Mouse (Mus musculus): ENCODE data around the gene Dcun1d2. TPM values are rescaled to one million over a fixed set of nuclear protein-coding genes. Genes with fewer than 3 reads are reported as not detected.

The Dcun1d2 gene
- polyA plus RNA-seq, 1 experiment from 2014 or later: 33.4 TPM

DNA sequence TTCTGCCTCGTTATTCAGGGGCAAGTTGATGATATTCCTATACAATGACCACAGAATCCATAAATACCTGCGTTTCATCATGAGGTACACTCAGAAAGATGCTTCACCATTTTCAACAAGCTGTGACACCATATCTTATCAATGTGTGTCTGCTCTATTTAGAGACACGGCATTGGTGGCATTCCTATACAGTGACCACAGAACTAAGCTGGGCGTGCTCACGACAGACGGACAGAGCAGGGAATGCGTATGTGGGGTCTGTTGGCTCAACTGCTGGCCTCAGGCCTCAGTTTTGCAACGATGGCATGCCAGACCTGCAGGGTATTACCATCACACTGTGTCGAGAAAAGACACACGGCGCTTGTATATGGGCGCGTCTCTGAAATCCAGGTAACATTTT is 35.1 kb downstream of the Dcun1d2 start:
- 90% methylated on average over 13 of the region's 13 CpGs for WGBS
- Histone ChIP-seq H3K9me3 (no peaks in the 10 kb centered on the region), H3K4me1 (peaks cover 3% of the 10 kb centered on the region; the same call in 1 of the 2 replicates), H3K27ac (no peak overlapping the region), H3K36me3 (peaks cover 18% of the 10 kb centered on the region), H3K9ac (no peak overlapping the region), H3K4me3 (no peak overlapping the region), H3K4me2 (replicated peaks) (no peak overlapping the region), H3K27me3 (no peaks in the 10 kb centered on the region)
- ATAC-seq (ENCODE audit: insufficient number of reproducible peaks, insufficient read depth, low FRiP score, low TSS enrichment): no peak

DNA sequence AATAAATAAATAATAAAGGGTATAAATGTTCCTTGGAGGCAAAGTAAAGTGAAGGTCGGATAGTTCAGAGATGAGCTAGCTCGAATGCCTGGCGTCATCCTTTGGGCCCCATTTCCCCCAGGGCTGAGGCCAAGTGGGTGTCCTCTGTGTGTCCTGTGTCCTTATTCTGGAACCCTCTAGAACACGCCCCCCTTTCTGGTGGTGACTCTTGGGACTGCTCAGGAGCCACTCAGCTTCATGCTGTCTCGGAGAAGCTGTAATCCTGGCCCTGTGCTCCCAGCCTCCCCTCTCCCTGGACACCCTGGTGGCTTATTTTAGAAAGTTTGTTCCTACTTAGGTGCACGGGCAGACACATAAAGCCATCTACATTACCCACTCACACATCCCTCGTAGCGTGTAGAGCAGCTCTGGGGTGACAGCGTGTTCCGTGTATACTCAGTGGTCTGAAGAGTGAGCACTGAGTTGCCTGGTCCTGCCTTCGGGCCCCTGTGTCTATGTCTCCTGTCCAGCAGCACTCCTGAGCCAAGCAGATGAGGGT is 43.5 kb downstream of the Dcun1d2 start:
- no peak for ATAC-seq (ENCODE audit: insufficient number of reproducible peaks, insufficient read depth, low FRiP score, low TSS enrichment)
- no peaks in the 10 kb centered on the region for H3K9me3 ChIP-seq
- H3K4me3 ChIP-seq: no peak overlapping the region
- WGBS: 86% methylated on average over 11 of the region's 11 CpGs
- H3K27ac ChIP-seq: no peak overlapping the region
- no peaks in the 10 kb centered on the region for H3K27me3 ChIP-seq
- no peaks in the 10 kb centered on the region for H3K36me3 ChIP-seq
- no peak overlapping the region for H3K9ac ChIP-seq
- no peaks in the 10 kb centered on the region for H3K4me1 ChIP-seq
- H3K4me2 ChIP-seq (replicated peaks): no peak overlapping the region

DNA sequence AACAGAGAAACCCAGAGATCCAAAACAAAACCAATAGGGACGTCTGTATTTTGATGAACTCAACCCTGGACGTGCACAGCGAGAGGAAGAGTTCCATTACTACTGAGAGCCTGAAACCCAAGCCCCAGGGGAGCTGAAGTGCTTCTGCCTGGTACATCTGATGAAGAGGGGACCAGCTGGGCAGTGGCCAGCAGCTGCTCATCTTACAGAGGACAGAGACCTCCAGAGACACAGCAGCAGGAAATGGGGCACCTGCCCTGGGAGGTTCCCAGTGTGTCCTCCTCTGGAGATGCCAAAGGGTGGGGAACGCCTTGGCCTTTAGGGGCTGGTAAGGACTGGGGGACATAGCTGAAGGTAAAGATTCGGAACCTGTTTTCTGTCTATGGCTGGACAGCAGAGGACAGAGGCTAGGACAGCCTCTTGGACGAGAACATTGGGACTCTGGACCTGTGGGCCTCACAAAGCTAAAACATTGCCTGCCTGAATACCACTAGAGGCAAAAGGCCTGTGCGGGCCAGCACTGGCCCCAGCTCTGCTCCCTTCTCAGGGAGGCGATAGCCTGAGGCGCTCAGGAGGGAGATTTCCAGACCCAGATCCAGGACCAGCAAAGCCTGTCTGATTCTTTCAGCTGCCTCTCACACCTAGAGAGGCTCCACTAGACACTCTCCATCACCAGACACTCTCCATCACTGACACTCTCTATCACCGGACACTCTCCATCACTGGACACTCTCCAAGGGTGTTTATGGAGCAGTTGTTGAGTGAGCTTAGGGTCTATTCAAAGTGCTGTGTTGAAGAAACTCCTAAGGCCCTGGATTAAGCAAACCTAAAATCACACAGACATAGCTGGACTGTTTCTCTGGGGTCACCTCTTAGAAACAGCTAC is 44.7 kb downstream of the Dcun1d2 start:
- H3K4me2 ChIP-seq (replicated peaks): no peak overlapping the region
- H3K27ac ChIP-seq: no peak overlapping the region
- H3K27me3 ChIP-seq: no peaks in the 10 kb centered on the region
- no peaks in the 10 kb centered on the region for H3K36me3 ChIP-seq
- ATAC-seq (ENCODE audit: insufficient number of reproducible peaks, insufficient read depth, low FRiP score, low TSS enrichment): no peak
- no peaks in the 10 kb centered on the region for H3K9me3 ChIP-seq
- H3K4me1 ChIP-seq: no peaks in the 10 kb centered on the region
- WGBS: 71% methylated on average over 10 of the region's 10 CpGs
- no peak overlapping the region for H3K9ac ChIP-seq
- H3K4me3 ChIP-seq: no peak overlapping the region

DNA sequence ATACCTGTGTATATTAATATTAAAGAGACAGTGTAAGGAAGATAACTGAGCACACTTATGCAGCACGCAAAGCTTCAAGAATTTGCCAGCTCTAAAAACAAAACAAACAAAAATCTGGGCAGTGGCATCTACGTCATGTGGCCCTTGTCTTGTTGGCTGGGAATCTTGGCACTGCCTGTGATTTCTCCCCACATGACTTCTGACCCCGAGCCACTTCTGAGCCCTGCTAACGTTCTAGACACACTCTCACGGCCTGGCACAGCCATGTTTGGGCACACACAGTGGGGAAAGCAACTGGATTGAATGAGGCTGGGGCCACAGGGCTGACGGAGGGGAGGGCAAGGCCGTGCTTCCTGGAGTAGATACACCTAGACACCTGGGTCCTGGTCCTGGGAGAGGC is 47.2 kb downstream of the Dcun1d2 start:
- H3K27me3 ChIP-seq: peaks cover 4% of the 10 kb centered on the region; the same call in 1 of the 2 replicates
- H3K4me3 ChIP-seq: no peak overlapping the region
- H3K4me1 ChIP-seq: no peaks in the 10 kb centered on the region
- H3K9ac ChIP-seq: no peak overlapping the region
- no peak overlapping the region for H3K4me2 ChIP-seq (replicated peaks)
- no peak for ATAC-seq (ENCODE audit: insufficient number of reproducible peaks, insufficient read depth, low FRiP score, low TSS enrichment)
- H3K36me3 ChIP-seq: no peaks in the 10 kb centered on the region
- no peaks in the 10 kb centered on the region for H3K9me3 ChIP-seq
- 78% methylated on average over 7 of the region's 7 CpGs for WGBS
- no peak overlapping the region for H3K27ac ChIP-seq

DNA sequence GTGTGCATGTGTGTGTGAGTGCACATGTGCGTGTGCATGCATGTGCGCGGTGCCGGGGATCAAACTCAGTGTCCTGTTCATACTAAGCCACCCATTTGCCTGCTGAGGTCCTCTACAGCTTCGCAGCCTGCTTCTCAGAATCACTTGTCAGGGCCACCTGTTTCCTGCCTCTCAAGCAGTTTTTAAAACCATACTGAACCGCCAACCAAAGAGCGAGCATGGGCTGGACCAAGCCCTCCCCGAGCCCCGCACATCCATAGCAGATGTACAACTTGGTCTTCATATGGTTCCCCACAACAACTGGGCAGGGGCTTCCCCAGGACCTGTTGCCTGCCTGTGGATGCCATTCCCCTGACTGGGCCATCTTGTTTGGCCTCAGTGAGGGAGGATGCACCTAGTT is 47.9 kb downstream of the Dcun1d2 start:
- Histone ChIP-seq H3K27me3 (peaks cover 4% of the 10 kb centered on the region; the same call in 1 of the 2 replicates), H3K4me1 (no peaks in the 10 kb centered on the region), H3K36me3 (no peaks in the 10 kb centered on the region), H3K4me3 (no peak overlapping the region), H3K27ac (no peak overlapping the region), H3K9ac (no peak overlapping the region), H3K4me2 (replicated peaks) (no peak overlapping the region), H3K9me3 (no peaks in the 10 kb centered on the region)
- ATAC-seq (ENCODE audit: insufficient number of reproducible peaks, insufficient read depth, low FRiP score, low TSS enrichment): no peak
- WGBS: 96% methylated on average over 9 of the region's 9 CpGs

DNA sequence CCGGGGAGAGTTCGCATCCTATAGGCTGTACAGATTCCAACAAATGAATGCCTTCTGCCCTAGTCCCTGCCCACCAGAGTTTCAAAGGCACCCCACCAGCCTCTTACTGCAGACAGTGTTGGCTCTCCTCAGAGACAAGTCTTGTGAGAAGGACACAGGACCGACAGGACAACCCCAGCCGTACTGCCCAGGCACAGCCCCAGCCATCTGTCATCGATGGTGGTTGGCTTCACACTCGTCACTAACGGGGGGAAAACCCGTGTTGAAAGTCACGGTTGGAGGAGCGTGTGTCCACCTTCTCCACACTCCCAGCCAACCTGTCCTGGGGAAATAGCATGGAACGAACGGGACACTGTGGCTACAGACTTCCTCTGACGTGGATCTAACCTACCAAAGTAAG is 53.1 kb downstream of the Dcun1d2 start:
- H3K4me2 ChIP-seq (replicated peaks): no peak overlapping the region
- no peaks in the 10 kb centered on the region for H3K9me3 ChIP-seq
- no peak for ATAC-seq (ENCODE audit: insufficient number of reproducible peaks, insufficient read depth, low FRiP score, low TSS enrichment)
- 85% methylated on average over 13 of the region's 13 CpGs for WGBS
- H3K36me3 ChIP-seq: no peaks in the 10 kb centered on the region
- no peak overlapping the region for H3K9ac ChIP-seq
- H3K27ac ChIP-seq: no peak overlapping the region
- H3K4me1 ChIP-seq: no peaks in the 10 kb centered on the region
- peaks cover 7% of the 10 kb centered on the region; the same call in 1 of the 2 replicates for H3K27me3 ChIP-seq
- H3K4me3 ChIP-seq: no peak overlapping the region

DNA sequence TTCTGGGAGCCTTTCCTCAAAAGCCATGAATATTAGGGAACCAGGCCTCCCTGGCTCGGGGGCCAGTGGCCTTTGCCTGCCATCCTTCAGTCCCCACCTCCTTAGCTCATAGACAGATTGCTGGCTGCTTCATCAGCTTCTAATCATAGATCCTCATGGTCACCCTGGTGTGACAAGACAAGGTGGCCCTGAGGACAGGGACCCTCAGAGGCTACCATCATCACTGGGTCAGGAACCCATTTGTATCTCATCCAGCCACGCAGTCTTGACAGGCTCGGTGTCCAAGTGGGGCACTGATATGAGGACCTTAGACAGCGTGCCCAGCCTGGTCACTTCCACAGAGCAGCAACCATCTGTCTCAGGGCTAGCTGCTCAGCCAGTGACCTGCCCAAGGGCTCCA is 57.5 kb downstream of the Dcun1d2 start:
- no peak overlapping the region for H3K4me2 ChIP-seq (replicated peaks)
- H3K27me3 ChIP-seq: peaks cover 7% of the 10 kb centered on the region; the same call in 1 of the 2 replicates
- H3K27ac ChIP-seq: no peak overlapping the region
- no peak for ATAC-seq (ENCODE audit: insufficient number of reproducible peaks, insufficient read depth, low FRiP score, low TSS enrichment)
- no peaks in the 10 kb centered on the region for H3K36me3 ChIP-seq
- no peak overlapping the region for H3K4me3 ChIP-seq
- no peaks in the 10 kb centered on the region for H3K4me1 ChIP-seq
- WGBS: 90% methylated on average over 4 of the region's 4 CpGs
- no peak overlapping the region for H3K9ac ChIP-seq
- no peaks in the 10 kb centered on the region for H3K9me3 ChIP-seq

DNA sequence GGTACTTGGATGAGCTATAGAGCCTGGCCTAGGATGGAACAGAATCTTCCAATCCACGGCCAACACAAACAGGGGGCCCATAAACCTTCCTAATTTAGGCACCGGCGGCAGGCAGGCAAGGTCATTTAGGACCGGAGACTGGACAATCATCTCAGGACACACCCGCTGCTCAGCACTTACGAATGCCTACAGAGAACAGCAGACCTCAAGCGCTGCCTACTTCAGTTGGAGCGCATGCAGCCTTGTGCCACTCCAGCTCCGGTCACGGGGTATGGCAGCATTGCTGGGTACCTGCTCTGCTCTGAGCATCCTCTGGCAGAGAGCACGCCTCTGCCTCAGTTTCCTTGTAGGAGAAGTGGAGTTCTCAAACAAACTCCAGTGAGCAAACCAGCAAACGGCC is 58.1 kb downstream of the Dcun1d2 start:
- no peak overlapping the region for H3K4me2 ChIP-seq (replicated peaks)
- WGBS: 83% methylated on average over 12 of the region's 12 CpGs
- ATAC-seq (ENCODE audit: insufficient number of reproducible peaks, insufficient read depth, low FRiP score, low TSS enrichment): no peak
- H3K27ac ChIP-seq: no peak overlapping the region
- no peak overlapping the region for H3K9ac ChIP-seq
- no peaks in the 10 kb centered on the region for H3K4me1 ChIP-seq
- H3K4me3 ChIP-seq: no peak overlapping the region
- no peaks in the 10 kb centered on the region for H3K36me3 ChIP-seq
- H3K9me3 ChIP-seq: no peaks in the 10 kb centered on the region
- H3K27me3 ChIP-seq: peaks cover 6% of the 10 kb centered on the region; the same call in 1 of the 2 replicates

DNA sequence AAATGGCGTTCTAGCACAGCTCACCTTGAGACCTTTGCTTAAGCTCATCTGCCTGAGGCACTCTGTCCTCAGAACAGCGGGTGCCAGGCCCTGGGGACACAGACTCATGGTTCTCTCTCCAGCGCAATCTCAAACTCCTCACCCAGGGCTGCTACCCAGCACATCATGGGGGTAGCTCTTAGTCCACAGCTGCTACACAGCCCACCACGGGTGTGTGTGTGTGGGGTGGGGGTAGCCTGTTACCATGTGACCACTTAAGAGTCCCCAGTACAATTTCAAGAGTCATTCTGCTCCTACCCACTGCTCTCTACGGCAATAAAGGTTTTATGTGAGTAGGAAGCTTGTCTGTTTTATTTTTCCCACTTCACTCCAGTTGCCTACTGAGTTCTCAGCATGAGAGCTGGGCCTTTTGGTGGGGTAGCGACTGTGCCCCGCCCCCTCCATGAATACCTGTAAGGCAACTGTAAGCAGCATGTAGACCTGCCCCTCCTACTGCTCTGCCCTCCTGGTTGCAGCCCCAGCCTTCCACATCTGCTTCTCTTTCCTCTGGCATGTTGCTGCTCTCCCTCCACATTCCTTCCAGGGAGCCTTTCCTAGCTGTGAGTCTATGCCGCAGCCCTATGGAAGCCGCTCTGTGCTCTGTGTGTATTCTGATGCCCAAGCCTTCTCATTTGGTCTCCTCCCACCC is 58.9 kb downstream of the Dcun1d2 start:
- H3K27ac ChIP-seq: no peak overlapping the region
- WGBS: 47% methylated on average over 9 of the region's 9 CpGs
- no peaks in the 10 kb centered on the region for H3K4me1 ChIP-seq
- H3K9ac ChIP-seq: no peak overlapping the region
- H3K36me3 ChIP-seq: no peaks in the 10 kb centered on the region
- no peak for ATAC-seq (ENCODE audit: insufficient number of reproducible peaks, insufficient read depth, low FRiP score, low TSS enrichment)
- H3K9me3 ChIP-seq: no peaks in the 10 kb centered on the region
- H3K4me3 ChIP-seq: no peak overlapping the region
- no peak overlapping the region for H3K4me2 ChIP-seq (replicated peaks)
- peaks cover 4% of the 10 kb centered on the region; the same call in 1 of the 2 replicates for H3K27me3 ChIP-seq

DNA sequence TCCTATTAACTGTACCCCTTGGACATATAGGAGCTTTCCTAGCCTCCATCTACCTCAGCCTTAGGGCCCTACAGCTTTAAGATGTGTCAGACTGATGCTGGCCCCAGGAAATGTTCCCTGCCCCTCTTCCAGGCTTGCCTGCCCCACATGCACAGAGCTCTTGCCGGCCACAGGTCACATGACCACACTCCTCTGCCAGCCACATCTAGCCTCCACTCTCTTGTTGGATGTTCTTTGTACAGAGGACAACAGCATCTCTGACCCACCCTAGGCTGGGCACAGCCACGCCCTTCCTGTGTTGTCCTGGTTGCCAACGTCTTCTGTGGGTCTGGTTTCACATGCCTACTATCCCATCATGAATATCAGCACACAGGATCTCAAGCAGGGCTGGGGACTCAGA is 60.7 kb downstream of the Dcun1d2 start:
- WGBS: 68% methylated on average over 3 of the region's 3 CpGs
- H3K9ac ChIP-seq: no peak overlapping the region
- no peaks in the 10 kb centered on the region for H3K4me1 ChIP-seq
- no peaks in the 10 kb centered on the region for H3K36me3 ChIP-seq
- no peak overlapping the region for H3K27ac ChIP-seq
- no peak overlapping the region for H3K4me3 ChIP-seq
- no peak for ATAC-seq (ENCODE audit: insufficient number of reproducible peaks, insufficient read depth, low FRiP score, low TSS enrichment)
- no peaks in the 10 kb centered on the region for H3K9me3 ChIP-seq
- H3K4me2 ChIP-seq (replicated peaks): no peak overlapping the region
- 0 out of 2 replicates have a peak, but pooled peaks cover 4% of the 10 kb centered on the region for H3K27me3 ChIP-seq

DNA sequence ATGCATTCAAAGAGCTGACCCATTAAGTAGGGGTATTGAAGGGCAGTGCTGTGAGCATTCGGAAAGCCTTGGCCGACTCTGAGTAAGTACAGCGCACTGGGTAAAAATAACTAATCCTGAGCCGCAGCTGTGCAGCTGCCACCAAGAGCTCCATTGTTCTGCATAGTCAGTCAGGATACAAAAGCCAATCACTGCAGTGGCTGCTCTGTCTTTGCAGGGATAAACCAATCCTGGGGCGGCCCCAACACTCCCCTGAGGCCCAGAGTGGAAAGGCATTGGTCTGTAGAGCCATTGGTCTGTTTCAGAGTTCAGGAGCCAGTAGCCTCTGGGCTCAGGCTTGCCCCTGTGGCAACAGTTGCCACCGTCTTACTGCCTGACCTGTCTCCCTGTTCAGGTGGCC is 61.6 kb downstream of the Dcun1d2 start:
- WGBS: 47% methylated on average over 6 of the region's 6 CpGs
- H3K27me3 ChIP-seq: 0 out of 2 replicates have a peak, but pooled peaks cover 4% of the 10 kb centered on the region
- H3K9me3 ChIP-seq: no peaks in the 10 kb centered on the region
- no peak overlapping the region for H3K9ac ChIP-seq
- no peak overlapping the region for H3K4me2 ChIP-seq (replicated peaks)
- H3K27ac ChIP-seq: no peak overlapping the region
- no peaks in the 10 kb centered on the region for H3K4me1 ChIP-seq
- H3K4me3 ChIP-seq: no peak overlapping the region
- no peaks in the 10 kb centered on the region for H3K36me3 ChIP-seq
- peak; percentile 43; the same call in 1 of the 2 replicates for ATAC-seq (ENCODE audit: insufficient number of reproducible peaks, insufficient read depth, low FRiP score, low TSS enrichment)

DNA sequence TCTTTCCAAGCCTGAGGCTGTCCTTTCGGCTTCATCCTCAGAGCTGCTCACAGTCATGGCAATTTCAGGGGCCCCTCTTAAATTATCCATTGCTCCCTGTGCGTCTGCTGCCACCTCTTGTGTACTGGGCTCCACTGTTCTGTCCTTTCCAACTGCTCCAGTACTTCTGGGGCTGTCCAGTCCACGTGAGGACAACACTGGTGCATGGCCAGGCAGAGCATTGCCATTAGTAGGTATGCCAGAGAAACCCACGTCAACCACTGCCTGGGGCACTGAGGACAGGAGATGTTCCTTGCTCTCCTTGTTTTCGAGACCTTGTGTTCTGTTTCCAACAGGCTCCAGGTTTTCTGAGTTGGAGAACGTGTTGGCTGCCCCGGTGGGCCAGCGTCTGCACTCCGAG is 63.5 kb downstream of the Dcun1d2 start:
- Histone ChIP-seq H3K9me3 (no peaks in the 10 kb centered on the region), H3K27ac (no peak overlapping the region), H3K27me3 (0 out of 2 replicates have a peak, but pooled peaks cover 4% of the 10 kb centered on the region), H3K4me1 (no peaks in the 10 kb centered on the region), H3K4me2 (replicated peaks) (no peak overlapping the region), H3K4me3 (no peak overlapping the region), H3K9ac (no peak overlapping the region), H3K36me3 (no peaks in the 10 kb centered on the region)
- ATAC-seq (ENCODE audit: insufficient number of reproducible peaks, insufficient read depth, low FRiP score, low TSS enrichment): no peak
- WGBS: 81% methylated on average over 9 of the region's 9 CpGs
